Mouse (Mus musculus) heart, embryonic 16.5 days (tissue): ENCODE results near the gene Coq7. TPM values are rescaled to one million over a fixed set of nuclear protein-coding genes. Genes with fewer than 3 reads are reported as not detected.
A peak's percentile ranks its signal among the peaks of the same experiment; 100 is the strongest.

Source experiments
- ATAC-seq: fragments of 200-750 bp; cut with Nextera tagmentation; replicated peaks from 2 replicates; pipeline ENCODE4 v1.8.0; 2017; ENCODE audit warnings: moderate number of reproducible peaks; ENCODE audit not compliant: insufficient read depth, low FRiP score; ENCODE audit errors: extremely low read depth
- H3K27ac ChIP-seq: fragments of 300-500 bp; sonication (generic); 2 replicates; pipeline ENCODE4 v1.5.1; 2014; ENCODE audit warnings: mild to moderate bottlenecking, low read length, control low read depth, moderate library complexity
- H3K27me3 ChIP-seq: fragments of 300-500 bp; sonication (generic); 2 replicates; pipeline ENCODE4 v1.6.1; 2014; ENCODE audit warnings: low read length, mixed read lengths; ENCODE audit not compliant: control insufficient read depth, insufficient read depth
- H3K36me3 ChIP-seq: fragments of 300-500 bp; sonication (generic); 2 replicates; pipeline ENCODE4 v1.6.1; 2014; ENCODE audit not compliant: control insufficient read depth, insufficient read depth
- H3K4me1 ChIP-seq: fragments of 300-500 bp; sonication (generic); 2 replicates; pipeline ENCODE4 v1.6.1; 2014; ENCODE audit warnings: low read length, mixed read lengths; ENCODE audit not compliant: control insufficient read depth, insufficient read depth
- H3K4me2 ChIP-seq: fragments of 300-500 bp; sonication (generic); 2 replicates; pipeline ENCODE4 v1.6.1; 2014; ENCODE audit warnings: low read depth, mild to moderate bottlenecking, control low read depth, low read length
- H3K4me3 ChIP-seq: fragments of 300-500 bp; sonication (generic); 2 replicates; pipeline ENCODE4 v1.5.1; 2014; ENCODE audit warnings: mild to moderate bottlenecking, control low read depth, low read length
- H3K9ac ChIP-seq: fragments of 300-500 bp; sonication (generic); 2 replicates; pipeline ENCODE4 v1.6.1; 2014; ENCODE audit warnings: low read length, control low read depth
- H3K9me3 ChIP-seq: fragments of 300-500 bp; sonication (generic); replicated peaks from 2 replicates; pipeline ENCODE4 v1.6.1; 2016; ENCODE audit warnings: low read length; ENCODE audit not compliant: control insufficient read depth
- WGBS: fragments of 180-500 bp; shearing (Covaris S2); extraction: QIAGEN DNeasy Blood & Tissue Kit; methylation state at CpG from one replicate; pipeline ENCODE4 v1.1.7; 2014; 5-methylcytosine and 5-hydroxymethylcytosine counted together
- polyA plus RNA-seq: library from polyadenylated mRNA; unstranded; fragments of >200 nt; fragmentation: Nextera tagmentation; extraction: Ambion mirVana; gene quantifications from 2 replicates; pipeline ENCODE4 v1.2.1, GENCODE M21; 2015

The Coq7 gene
- polyA plus RNA-seq, 1 experiment from 2014 or later: 173 TPM

DNA sequence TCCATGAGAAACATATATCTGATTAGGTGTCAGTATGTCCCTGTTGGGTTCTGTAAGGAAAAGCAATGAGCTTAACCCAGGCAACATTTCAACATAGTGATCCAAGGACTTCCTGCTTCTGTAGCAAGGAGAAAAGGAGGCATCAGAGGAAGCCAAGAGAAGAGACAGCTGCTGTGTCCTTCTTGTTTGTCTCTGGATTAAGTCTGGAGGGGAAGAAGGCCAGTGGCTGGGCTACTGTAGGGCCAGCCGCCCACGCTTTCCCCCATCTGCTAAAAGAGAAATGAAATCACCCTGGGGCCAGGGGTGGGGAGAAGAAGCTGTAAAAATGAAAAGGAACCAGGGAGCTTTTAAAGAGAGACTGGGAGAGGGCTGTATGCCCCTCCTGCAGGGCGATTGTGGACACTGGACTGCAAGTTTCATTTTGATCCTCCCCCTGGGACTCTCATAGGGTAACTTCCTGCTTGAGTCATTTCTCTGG lies 54.3 kb downstream of the Coq7 start:
- Histone ChIP-seq H3K4me1 (no peaks in the 10 kb centered on the region; the same call in 1 of the 2 replicates), H3K9ac (no peak overlapping the region; the same call in 1 of the 2 replicates), H3K27me3 (no peaks in the 10 kb centered on the region), H3K4me3 (no peak overlapping the region), H3K36me3 (no peaks in the 10 kb centered on the region), H3K27ac (peak overlapping the region; percentile 70), H3K4me2 (no peak overlapping the region), H3K9me3 (no peaks in the 10 kb centered on the region)
- 45% methylated on average over 3 of the region's 3 CpGs for WGBS
- ATAC-seq: peak; percentile 57

DNA sequence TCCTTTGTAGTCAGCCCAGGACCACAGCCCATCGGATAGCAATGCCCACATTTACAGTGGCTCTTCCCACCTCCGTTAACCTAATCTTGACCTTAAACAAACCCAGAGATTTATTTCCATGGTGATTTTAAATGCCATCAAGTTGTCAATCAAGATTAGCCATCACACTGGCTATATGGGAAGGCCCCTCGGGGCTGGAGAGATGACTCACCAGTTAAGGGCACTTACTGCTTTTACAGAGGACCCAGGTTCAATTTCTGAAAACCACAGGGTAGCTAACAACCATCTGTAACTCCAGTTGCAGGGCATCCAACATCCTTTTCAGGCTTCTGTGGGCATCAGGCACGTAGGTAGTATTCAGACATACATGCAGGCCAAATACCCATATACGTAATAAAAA lies 56.7 kb downstream of the Coq7 start:
- no peak for ATAC-seq
- H3K27ac ChIP-seq: no peak overlapping the region
- no peak overlapping the region for H3K4me3 ChIP-seq
- H3K9ac ChIP-seq: no peak overlapping the region
- H3K4me2 ChIP-seq: no peak overlapping the region
- WGBS: 61% methylated on average over 5 of the region's 5 CpGs
- no peaks in the 10 kb centered on the region for H3K36me3 ChIP-seq
- no peaks in the 10 kb centered on the region; the same call in 1 of the 2 replicates for H3K4me1 ChIP-seq
- no peaks in the 10 kb centered on the region for H3K27me3 ChIP-seq
- H3K9me3 ChIP-seq: peaks cover 4% of the 10 kb centered on the region

DNA sequence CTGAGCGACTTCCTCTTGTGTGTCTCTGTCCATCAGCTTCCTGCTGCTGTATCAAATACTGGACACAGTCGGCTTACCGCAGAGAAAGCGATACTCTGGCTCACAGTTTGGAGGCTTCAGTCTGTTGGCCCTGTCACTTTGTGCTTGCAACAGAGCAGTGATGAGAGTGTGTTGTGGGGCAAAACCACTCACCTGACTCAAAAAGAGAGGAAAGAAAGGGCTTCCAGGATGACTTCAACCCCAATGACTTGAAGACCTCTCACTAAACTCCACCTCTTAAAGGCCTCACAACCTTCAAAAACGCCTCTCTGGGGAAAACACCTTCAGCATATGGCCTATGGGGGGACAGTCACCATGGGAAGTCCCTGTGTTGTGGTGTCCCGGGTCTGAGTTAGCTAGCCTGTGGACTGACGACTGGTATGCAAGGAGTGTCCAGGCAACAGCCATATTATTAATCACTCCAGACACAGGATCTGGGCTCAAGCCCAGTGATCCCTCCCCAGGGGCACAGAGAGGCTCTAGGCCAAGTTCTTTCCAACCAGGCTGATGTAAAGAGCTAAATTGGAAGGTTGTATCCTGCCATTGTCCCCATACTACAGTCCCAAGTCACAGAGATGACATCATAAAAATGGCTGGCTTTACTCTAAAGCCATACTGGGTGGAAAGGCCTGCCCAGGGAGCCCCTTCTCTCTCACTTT lies 58.0 kb downstream of the Coq7 start:
- no peaks in the 10 kb centered on the region for H3K36me3 ChIP-seq
- H3K27ac ChIP-seq: peak overlapping the region; percentile 63
- 79% methylated on average over 7 of the region's 7 CpGs for WGBS
- H3K4me3 ChIP-seq: no peak overlapping the region
- H3K9ac ChIP-seq: no peak overlapping the region
- H3K9me3 ChIP-seq: peaks cover 4% of the 10 kb centered on the region
- no peak overlapping the region for H3K4me2 ChIP-seq
- ATAC-seq: peak; percentile 53; the same call in 1 of the 2 replicates
- H3K27me3 ChIP-seq: no peaks in the 10 kb centered on the region
- no peaks in the 10 kb centered on the region; the same call in 1 of the 2 replicates for H3K4me1 ChIP-seq

DNA sequence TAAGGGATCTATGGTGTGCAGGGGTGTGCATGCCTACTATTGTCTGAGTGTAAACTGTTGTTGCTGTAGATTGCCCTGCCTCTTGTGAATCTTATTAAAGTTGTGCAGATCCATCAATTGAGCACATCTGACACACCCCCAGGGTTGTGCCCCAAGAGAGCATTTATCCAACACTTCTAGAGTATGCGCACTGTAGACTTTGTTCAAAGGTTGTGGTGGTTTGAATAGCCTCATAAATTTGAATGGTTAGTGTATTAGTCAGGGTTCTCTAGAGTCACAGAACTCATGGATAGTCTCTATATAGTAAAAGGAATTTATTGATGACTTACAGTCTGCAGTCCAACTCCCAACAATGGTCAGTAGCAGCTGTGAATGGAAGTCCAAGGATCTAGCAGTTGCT lies 60.3 kb downstream of the Coq7 start:
- Histone ChIP-seq H3K9me3 (peaks cover 4% of the 10 kb centered on the region), H3K4me3 (no peak overlapping the region), H3K27ac (no peak overlapping the region), H3K4me2 (no peak overlapping the region), H3K9ac (no peak overlapping the region), H3K36me3 (no peaks in the 10 kb centered on the region), H3K27me3 (no peaks in the 10 kb centered on the region), H3K4me1 (no peaks in the 10 kb centered on the region)
- 90% methylated on average over 1 of the region's 1 CpGs for WGBS
- no peak for ATAC-seq

DNA sequence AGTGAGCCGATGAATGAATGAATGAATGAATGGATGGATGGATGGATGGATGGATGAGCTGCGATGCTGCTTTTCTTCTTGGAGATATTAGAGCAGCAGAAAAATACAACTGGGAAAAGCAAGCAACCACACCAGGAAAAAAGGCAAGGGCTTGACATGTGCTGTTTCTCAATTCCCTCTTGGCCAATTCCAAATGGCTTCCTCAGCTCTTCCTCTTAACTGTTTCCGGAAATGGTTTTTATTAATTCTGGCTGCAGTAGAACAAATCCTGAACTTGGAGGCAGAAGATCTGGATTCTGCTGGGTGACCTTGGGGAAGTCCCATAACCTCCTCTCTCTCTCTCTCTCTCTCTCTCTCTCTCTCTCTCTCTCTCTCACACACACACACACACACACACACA lies 65.1 kb downstream of the Coq7 start:
- Histone ChIP-seq H3K36me3 (no peaks in the 10 kb centered on the region), H3K27ac (no peak overlapping the region)
- WGBS: 86% methylated on average over 3 of the region's 3 CpGs

DNA sequence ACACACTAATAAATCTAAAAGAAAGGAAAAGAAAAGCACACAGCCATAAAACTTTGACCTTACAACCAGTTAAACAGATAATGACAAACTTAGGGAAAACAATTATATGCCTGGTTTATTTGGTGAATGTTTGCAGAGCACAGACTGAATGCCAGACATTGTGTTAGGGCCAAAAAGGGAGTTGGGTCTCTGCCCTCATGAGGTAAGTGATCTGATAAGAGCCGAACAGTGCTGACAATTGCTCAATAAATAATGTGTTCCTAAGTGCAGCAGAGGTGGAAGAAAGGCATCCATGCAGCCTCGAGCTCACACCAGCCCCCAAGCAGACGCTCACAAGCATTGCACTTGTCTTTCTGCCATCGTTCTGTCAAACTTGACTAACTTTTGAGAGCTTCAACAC lies 68.7 kb downstream of the Coq7 start:
- no peaks in the 10 kb centered on the region; the same call in 1 of the 2 replicates for H3K4me1 ChIP-seq
- no peaks in the 10 kb centered on the region for H3K36me3 ChIP-seq
- ATAC-seq: no peak
- H3K27ac ChIP-seq: no peak overlapping the region
- H3K4me3 ChIP-seq: no peak overlapping the region
- H3K27me3 ChIP-seq: no peaks in the 10 kb centered on the region
- no peak overlapping the region for H3K9ac ChIP-seq
- 28% methylated on average over 4 of the region's 4 CpGs for WGBS
- H3K4me2 ChIP-seq: no peak overlapping the region
- H3K9me3 ChIP-seq: no peaks in the 10 kb centered on the region

More for the DNA sequence above, 65.1 kb downstream of the Coq7 start:
- no peaks in the 10 kb centered on the region; the same call in 1 of the 2 replicates for H3K4me1 ChIP-seq
- no peaks in the 10 kb centered on the region for H3K27me3 ChIP-seq
- H3K4me2 ChIP-seq: no peak overlapping the region
- no peak overlapping the region for H3K4me3 ChIP-seq
- ATAC-seq: no peak
- H3K9me3 ChIP-seq: no peaks in the 10 kb centered on the region
- no peak overlapping the region for H3K9ac ChIP-seq

DNA sequence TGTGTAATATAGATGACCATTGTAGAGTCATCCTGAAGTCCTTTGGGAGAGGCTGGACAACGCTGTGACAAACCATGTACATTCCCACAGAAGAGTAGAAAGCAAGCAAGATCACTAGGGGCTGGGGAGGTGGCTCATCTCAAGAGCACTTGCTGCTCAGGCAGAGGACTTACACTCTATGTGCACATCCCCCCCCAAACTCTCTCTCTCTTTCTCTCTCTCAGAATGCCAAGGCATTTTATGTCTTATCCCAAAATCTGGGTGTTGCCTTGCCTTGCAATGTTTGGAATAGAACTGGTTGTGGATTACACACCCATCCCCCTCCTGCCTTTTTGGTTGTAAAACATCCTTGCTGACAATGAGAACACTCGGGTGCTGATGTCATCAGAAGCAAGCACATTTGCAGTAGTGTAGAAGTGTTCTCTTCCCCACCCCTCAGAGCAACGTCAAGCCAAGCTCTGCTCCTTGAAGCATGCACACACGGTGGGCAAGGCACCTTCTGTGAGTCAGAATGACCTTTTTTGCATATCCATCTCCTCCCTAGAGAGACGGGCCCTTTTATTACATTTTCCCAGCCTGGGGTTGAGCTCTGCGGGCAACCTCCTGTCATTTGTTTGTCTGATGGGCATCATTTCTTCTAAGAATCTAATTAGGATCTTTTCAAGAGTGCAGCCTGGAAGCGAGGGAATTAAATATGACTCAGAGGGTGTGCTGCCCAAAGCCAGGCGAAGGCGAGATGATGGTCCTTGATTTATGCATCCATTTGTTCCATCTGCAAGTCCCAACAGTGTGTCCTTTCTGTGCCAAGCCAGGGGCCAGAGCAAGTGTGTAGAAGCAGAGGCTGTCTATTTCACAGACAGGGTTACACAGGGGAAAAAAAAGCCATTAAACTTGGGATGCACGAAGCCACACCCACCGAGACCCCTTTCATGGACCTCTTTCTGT lies 70.1 kb downstream of the Coq7 start:
- Histone ChIP-seq H3K9ac (no peak overlapping the region), H3K36me3 (no peaks in the 10 kb centered on the region), H3K27me3 (no peaks in the 10 kb centered on the region), H3K4me3 (no peak overlapping the region), H3K4me1 (no peaks in the 10 kb centered on the region; the same call in 1 of the 2 replicates), H3K9me3 (no peaks in the 10 kb centered on the region), H3K4me2 (no peak overlapping the region), H3K27ac (no peak overlapping the region)
- ATAC-seq: no peak
- WGBS: 62% methylated on average over 11 of the region's 11 CpGs

DNA sequence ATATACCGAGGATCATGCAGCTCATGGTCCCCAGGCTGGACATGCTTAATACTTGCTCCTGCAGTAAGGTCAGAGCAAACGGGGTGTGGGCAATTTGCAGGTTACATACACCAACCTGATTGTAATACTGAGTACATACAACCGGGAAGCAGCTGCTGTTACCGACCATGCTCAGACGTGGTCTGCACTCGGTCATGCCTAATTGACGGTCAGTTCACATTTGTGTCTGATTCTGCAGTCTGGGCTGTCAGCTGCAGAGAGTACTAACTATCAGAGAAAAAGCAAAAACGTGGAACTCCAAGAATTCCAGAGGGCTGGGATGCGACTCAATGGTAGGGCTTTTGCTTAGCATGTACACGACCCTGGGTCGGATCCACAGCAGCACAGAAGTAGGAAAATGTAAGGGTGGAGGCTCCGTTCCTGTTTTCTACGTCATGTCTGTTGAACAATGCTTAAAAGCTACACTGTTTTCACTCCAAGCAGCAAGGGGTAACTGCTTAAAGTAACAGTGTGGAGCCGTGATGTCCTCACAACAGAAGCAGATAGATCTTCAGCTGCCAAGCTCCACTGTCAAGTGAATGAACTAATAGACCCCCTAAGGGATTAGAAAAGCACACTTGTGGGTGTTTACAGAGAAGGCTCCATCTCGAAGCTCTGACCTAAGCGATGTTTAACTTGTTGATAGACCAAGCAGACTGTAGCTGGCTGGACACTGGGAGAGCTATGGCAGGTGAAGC lies 71.6 kb downstream of the Coq7 start:
- no peaks in the 10 kb centered on the region for H3K9me3 ChIP-seq
- H3K9ac ChIP-seq: no peak overlapping the region
- no peaks in the 10 kb centered on the region for H3K27me3 ChIP-seq
- H3K4me2 ChIP-seq: no peak overlapping the region
- H3K4me3 ChIP-seq: no peak overlapping the region
- 50% methylated on average over 16 of the region's 16 CpGs for WGBS
- H3K27ac ChIP-seq: no peak overlapping the region
- H3K4me1 ChIP-seq: no peaks in the 10 kb centered on the region; the same call in 1 of the 2 replicates
- no peak for ATAC-seq
- H3K36me3 ChIP-seq: no peaks in the 10 kb centered on the region
